Mouse (Mus musculus) ES-Bruce4 (cell line): Measurements from ENCODE around the gene Dhcr24. TPM values are rescaled to one million over a fixed set of nuclear protein-coding genes. Genes with fewer than 3 reads are reported as not detected.

Experiments used
- H3K27ac ChIP-seq: 2 replicates; pipeline ENCODE4 v1.5.1; 2012; ENCODE audit warnings: low read length, inconsistent platforms; ENCODE audit not compliant: insufficient read depth
- H3K27me3 ChIP-seq: 2 replicates; pipeline ENCODE4 v1.6.1; 2012; ENCODE audit warnings: mild to moderate bottlenecking, low read length, inconsistent platforms; ENCODE audit not compliant: control insufficient read depth, poor library complexity, insufficient read depth, severe bottlenecking
- H3K36me3 ChIP-seq: 2 replicates; pipeline ENCODE4 v1.6.1; 2012; ENCODE audit warnings: inconsistent platforms, mild to moderate bottlenecking, low read length, moderate library complexity; ENCODE audit not compliant: control insufficient read depth, poor library complexity, insufficient read depth, severe bottlenecking
- H3K4me1 ChIP-seq: one replicate; pipeline ENCODE4 v1.8.1; 2011; ENCODE audit warnings: low read length; ENCODE audit not compliant: control insufficient read depth, insufficient read depth
- H3K4me3 ChIP-seq: 2 replicates; pipeline ENCODE4 v1.5.1; 2011; ENCODE audit warnings: low read depth, mild to moderate bottlenecking, low read length
- H3K9ac ChIP-seq: 2 replicates; pipeline ENCODE4 v1.6.1; 2012; ENCODE audit warnings: low read depth, mild to moderate bottlenecking, inconsistent platforms; ENCODE audit not compliant: poor library complexity, severe bottlenecking
- H3K9me3 ChIP-seq: replicated peaks from 2 replicates; pipeline ENCODE4 v1.6.1; 2012; ENCODE audit warnings: mild to moderate bottlenecking, low read length, inconsistent platforms; ENCODE audit not compliant: control insufficient read depth, poor library complexity, insufficient read depth, severe bottlenecking
- CTCF ChIP-seq: IDR thresholded peaks from one replicate; pipeline ENCODE4 v1.8.1; 2011; ENCODE audit warnings: low read depth, low read length
- EP300 ChIP-seq: IDR thresholded peaks from 2 replicates; pipeline ENCODE4 v1.6.1; 2011; ENCODE audit warnings: low read depth, low read length; ENCODE audit not compliant: insufficient read depth
- POLR2A ChIP-seq: IDR thresholded peaks from one replicate; pipeline ENCODE4 v1.8.1; 2011; ENCODE audit warnings: low read length; ENCODE audit not compliant: insufficient read depth
- polyA plus RNA-seq: library from polyadenylated mRNA; stranded (reverse); fragments of >200 nt; gene quantifications from 2 replicates; pipeline ENCODE4 v1.2.4, GENCODE M21; 2011; ENCODE audit warnings: low read depth; ENCODE audit not compliant: missing spikeins, insufficient read depth, insufficient read length

Dhcr24 gene
- 77.5 and 85.2 TPM in 2 replicates for polyA plus RNA-seq

GRCm38 (mm10) chr4:106560846-106561781 lies at the start of gene Dhcr24:
Gene Dhcr24 (plus strand): TSS chr4:106561038.
- Histone ChIP-seq H3K27me3 (no peaks in the 10 kb centered on the region), H3K27ac (peak within 1 kb of the TSS; percentile 59), H3K4me1 (no peaks in the 10 kb centered on the region), H3K9ac (peak within 1 kb of the TSS; percentile 84), H3K36me3 (peaks cover 26% of the 10 kb centered on the region), H3K4me3 (peak within 1 kb of the TSS; percentile 96), H3K9me3 (no peaks in the 10 kb centered on the region)
- TF ChIP-seq EP300 (0 out of 2 replicates have a peak, but pooled peaks have one; percentile 4), POLR2A (peak; percentile 80), CTCF (no peak)

GRCm38 (mm10) chr4:106514606-106515005 lies 46.2 kb upstream of the Dhcr24 start:
- no peak for TF ChIP-seq CTCF
- no peak for TF ChIP-seq EP300
- TF ChIP-seq POLR2A, result no peak
- no peak overlapping the region for H3K27ac ChIP-seq
- H3K27me3 ChIP-seq, result no peaks in the 10 kb centered on the region
- H3K36me3 ChIP-seq, result no peaks in the 10 kb centered on the region
- H3K4me3 ChIP-seq, result no peak overlapping the region
- no peaks in the 10 kb centered on the region for H3K9me3 ChIP-seq
- H3K4me1 ChIP-seq, result no peaks in the 10 kb centered on the region
- H3K9ac ChIP-seq, result no peak overlapping the region

GRCm38 (mm10) chr4:106522547-106522946 lies 38.3 kb upstream of the Dhcr24 start:
- Histone ChIP-seq H3K4me3 (no peak overlapping the region), H3K9me3 (no peaks in the 10 kb centered on the region; the same call in 1 of the 2 replicates), H3K9ac (no peak overlapping the region), H3K4me1 (no peaks in the 10 kb centered on the region), H3K27ac (no peak overlapping the region), H3K27me3 (no peaks in the 10 kb centered on the region), H3K36me3 (no peaks in the 10 kb centered on the region)
- TF ChIP-seq POLR2A (no peak), CTCF (no peak)

GRCm38 (mm10) chr4:106524131-106524530 lies 36.7 kb upstream of the Dhcr24 start:
- no peak overlapping the region for H3K9ac ChIP-seq
- no peaks in the 10 kb centered on the region for H3K27me3 ChIP-seq
- TF ChIP-seq EP300 (no peak), POLR2A (no peak), CTCF (no peak)
- no peaks in the 10 kb centered on the region; the same call in 1 of the 2 replicates for H3K9me3 ChIP-seq
- no peaks in the 10 kb centered on the region for H3K36me3 ChIP-seq
- H3K27ac ChIP-seq, result no peak overlapping the region
- no peaks in the 10 kb centered on the region for H3K4me1 ChIP-seq
- H3K4me3 ChIP-seq, result no peak overlapping the region

GRCm38 (mm10) chr4:106525001-106525400 lies 35.8 kb upstream of the Dhcr24 start:
- no peaks in the 10 kb centered on the region for H3K4me1 ChIP-seq
- H3K9ac ChIP-seq, result no peak overlapping the region
- H3K36me3 ChIP-seq, result no peaks in the 10 kb centered on the region
- no peaks in the 10 kb centered on the region; the same call in 1 of the 2 replicates for H3K9me3 ChIP-seq
- no peak for TF ChIP-seq EP300
- TF ChIP-seq POLR2A, result no peak
- no peak for TF ChIP-seq CTCF
- no peaks in the 10 kb centered on the region for H3K27me3 ChIP-seq
- no peak overlapping the region for H3K4me3 ChIP-seq
- no peak overlapping the region for H3K27ac ChIP-seq
